Mouse (Mus musculus) cerebellum, adult 11 months (tissue): ENCODE results near the gene Gm10717.
"Not testable (repeated sequence)": the region's sequence is repeated elsewhere in the genome, so short reads cannot be mapped to it uniquely, and the experiment has no call there.

Experiments
- DNase-seq: peaks from one replicate; pipeline ENCODE4 v3.0.0; 2022

Gene Gm10717

DNA sequence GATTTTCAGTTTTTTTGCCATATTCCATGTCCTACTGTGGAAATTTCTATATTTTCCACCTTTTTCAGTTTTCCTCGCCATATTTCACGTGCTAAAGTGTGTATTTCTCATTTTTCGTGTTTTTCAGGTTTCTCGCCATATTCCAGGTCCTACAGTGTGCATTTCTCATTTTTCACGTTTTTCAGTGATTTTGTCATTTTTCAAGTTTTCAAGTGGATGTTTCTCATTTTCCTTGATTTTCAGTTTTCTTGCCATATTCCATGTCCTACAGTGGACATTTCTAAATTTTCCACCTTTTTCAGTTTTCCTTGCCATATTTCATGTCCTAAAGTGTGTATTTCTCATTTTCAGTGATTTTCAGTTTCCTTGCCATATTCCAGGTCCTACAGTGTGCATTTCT is 919 bp downstream of the Gm10717 start:
- not testable (repeated sequence) for DNase-seq

DNA sequence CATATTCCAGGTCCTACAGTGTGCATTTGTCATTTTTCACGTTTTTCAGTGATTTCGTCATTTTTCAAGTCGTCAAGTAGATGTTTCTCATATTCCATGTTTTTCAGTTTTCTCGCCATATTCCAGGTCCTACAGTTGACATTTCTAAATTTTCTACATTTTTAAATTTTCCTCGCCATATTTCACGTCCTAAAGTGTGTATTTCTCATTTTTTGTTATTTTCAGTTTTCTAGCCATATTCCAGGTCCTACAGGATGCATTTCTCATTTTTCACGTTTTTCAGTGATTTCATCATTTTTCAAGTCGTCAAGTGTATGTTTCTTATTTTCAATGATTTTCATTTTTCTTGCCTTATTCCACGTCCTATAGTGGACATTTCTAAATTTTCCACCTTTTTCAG is 1.5 kb downstream of the Gm10717 start:
- DNase-seq: not testable (repeated sequence)

DNA sequence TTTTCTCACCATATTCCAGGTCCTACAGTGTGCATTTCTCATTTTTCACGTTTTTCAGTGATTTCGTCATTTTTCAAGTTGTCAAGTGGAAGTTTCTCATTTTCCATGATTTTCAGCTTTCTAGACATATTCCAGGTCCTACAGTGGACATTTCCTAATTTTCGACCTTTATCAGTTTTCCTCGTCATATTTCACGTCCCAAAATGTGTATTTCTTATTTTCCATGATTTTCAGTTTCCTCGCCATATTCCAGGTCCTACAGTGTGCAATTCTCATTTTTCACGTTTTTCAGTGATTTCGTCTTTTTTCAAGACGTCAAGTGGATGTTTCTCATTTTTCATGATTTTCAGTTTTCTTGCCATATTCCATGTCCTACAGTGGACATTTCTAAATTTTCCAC is 2.0 kb downstream of the Gm10717 start:
- DNase-seq: not testable (repeated sequence)

DNA sequence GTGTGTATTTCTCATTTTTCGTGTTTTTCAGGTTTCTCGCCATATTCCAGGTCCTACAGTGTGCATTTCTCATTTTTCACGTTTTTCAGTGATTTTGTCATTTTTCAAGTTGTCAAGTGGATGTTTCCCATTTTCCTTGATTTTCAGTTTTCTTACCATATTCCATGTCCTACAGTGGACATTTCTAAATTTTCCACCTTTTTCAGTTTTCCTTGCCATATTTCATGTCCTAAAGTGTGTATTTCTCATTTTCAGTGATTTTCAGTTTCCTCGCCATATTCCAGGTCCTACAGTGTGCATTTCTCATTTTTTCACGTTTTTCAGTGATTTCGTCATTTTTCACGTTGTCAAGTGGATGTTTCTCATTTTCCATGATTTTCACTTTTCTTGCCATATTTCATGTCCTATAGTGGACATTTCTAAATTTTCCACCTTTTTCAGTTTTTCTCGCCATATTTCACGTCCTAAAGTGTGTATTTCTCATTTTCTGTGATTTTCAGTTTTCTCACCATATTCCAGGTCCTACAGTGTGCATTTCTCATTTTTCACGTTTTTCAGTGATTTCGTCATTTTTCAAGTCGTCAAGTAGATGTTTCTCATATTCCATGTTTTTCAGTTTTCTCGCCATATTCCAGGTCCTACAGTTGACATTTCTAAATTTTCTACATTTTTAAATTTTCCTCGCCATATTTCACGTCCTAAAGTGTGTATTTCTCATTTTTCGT is 4.2 kb downstream of the Gm10717 start:
- DNase-seq: not testable (repeated sequence)

DNA sequence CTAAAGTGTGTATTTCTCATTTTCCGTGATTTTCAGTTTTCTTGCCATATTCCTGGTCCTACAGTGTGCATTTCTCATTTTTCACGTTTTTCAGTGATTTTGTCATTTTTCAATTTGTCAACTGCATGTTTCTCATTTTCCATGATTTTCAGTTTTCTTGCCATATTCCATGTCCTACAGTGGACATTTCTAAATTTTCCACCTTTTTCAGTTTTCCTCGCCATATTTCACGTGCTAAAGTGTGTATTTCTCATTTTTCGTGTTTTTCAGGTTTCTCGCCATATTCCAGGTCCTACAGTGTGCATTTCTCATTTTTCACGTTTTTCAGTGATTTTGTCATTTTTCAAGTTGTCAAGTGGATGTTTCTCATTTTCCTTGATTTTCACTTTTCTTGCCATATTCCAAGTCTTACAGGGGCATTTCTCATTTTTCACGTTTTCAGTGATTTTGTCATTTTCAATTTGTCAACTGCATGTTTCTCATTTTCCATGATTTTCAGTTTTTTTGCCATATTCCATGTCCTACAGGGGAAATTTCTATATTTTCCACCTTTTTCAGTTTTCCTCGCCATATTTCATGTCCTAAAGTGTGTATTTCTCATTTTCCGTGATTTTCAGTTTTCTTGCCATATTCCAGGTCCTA is 5.6 kb downstream of the Gm10717 start:
- not testable (repeated sequence) for DNase-seq

DNA sequence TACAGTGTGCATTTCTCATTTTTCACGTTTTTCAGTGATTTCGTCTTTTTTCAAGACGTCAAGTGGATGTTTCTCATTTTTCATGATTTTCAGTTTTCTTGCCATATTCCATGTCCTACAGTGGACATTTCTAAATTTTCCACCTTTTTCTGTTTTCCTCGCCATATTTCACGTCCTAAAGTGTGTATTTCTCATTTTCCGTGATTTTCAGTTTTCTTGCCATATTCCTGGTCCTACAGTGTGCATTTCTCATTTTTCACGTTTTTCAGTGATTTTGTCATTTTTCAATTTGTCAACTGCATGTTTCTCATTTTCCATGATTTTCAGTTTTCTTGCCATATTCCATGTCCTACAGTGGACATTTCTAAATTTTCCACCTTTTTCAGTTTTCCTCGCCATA is 9.1 kb downstream of the Gm10717 start, which contains the start of gene Gm17535:
TSS of gene Gm17535 (plus strand) at position 301 of the 400 bp plus-strand sequence.
- not testable (repeated sequence) for DNase-seq

DNA sequence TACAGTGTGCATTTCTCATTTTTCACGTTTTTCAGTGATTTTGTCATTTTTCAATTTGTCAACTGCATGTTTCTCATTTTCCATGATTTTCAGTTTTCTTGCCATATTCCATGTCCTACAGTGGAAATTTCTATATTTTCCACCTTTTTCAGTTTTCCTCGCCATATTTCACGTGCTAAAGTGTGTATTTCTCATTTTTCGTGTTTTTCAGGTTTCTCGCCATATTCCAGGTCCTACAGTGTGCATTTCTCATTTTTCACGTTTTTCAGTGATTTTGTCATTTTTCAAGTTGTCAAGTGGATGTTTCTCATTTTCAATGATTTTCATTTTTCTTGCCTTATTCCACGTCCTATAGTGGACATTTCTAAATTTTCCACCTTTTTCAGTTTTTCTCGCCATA is 11.4 kb downstream of the Gm10717 start, which contains the start of gene Gm10715:
TSS of gene Gm10715 (plus strand) at position 301 of the 400 bp plus-strand sequence.
- not testable (repeated sequence) for DNase-seq

DNA sequence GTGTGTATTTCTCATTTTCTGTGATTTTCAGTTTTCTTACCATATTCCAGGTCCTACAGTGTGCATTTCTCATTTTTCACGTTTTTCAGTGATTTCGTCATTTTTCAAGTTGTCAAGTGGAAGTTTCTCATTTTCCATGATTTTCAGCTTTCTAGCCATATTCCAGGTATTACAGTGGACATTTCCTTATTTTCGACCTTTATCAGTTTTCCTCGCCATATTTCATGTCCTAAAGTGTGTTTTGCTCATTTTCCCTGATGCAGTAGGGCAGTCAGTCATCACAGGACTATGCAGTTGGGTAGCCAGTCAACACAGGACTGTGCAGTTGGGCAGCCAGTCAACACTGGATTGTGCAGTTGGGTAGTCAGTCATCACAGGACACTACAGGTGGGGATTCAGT is 12.9 kb downstream of the Gm10717 start:
- DNase-seq: not testable (repeated sequence)
